Mouse (Mus musculus) lung, embryonic 16.5 days (tissue): Measurements from ENCODE around the gene Krtap4-16. TPM values are rescaled to one million over a fixed set of nuclear protein-coding genes. Genes with fewer than 3 reads are reported as not detected.
"Not testable (repeated sequence)": the region's sequence is repeated elsewhere in the genome, so short reads cannot be mapped to it uniquely, and the experiment has no call there.

Experiments
- ATAC-seq: fragments of 200-750 bp; cut with Nextera tagmentation; 2 replicates; pipeline ENCODE4 v1.8.0; 2017; ENCODE audit warnings: low read depth, mild to moderate bottlenecking, moderate library complexity
- H3K27ac ChIP-seq: fragments of 300-500 bp; sonication (generic); 2 replicates; pipeline ENCODE4 v1.5.1; 2014; ENCODE audit warnings: mild to moderate bottlenecking, control low read depth, low read length
- H3K27me3 ChIP-seq: fragments of 300-500 bp; sonication (generic); 2 replicates; pipeline ENCODE4 v1.6.1; 2014; ENCODE audit warnings: low read depth, low read length, mixed read lengths; ENCODE audit not compliant: control insufficient read depth, insufficient read depth
- H3K36me3 ChIP-seq: fragments of 300-500 bp; sonication (generic); 2 replicates; pipeline ENCODE4 v1.6.1; 2014; ENCODE audit warnings: low read length; ENCODE audit not compliant: control insufficient read depth, insufficient read depth
- H3K4me1 ChIP-seq: fragments of 300-500 bp; sonication (generic); replicated peaks from 2 replicates; pipeline ENCODE4 v1.6.1; 2014; ENCODE audit warnings: low read length, mixed read lengths; ENCODE audit not compliant: control insufficient read depth, insufficient read depth
- H3K4me2 ChIP-seq: fragments of 300-500 bp; sonication (generic); 2 replicates; pipeline ENCODE4 v1.6.1; 2014; ENCODE audit warnings: low read depth, low read length, control low read depth
- H3K4me3 ChIP-seq: fragments of 300-500 bp; sonication (generic); 2 replicates; pipeline ENCODE4 v1.5.1; 2014; ENCODE audit warnings: mild to moderate bottlenecking, low read length, control low read depth
- H3K9ac ChIP-seq: fragments of 300-500 bp; sonication (generic); 2 replicates; pipeline ENCODE4 v1.6.1; 2014; ENCODE audit warnings: low read length, control low read depth
- H3K9me3 ChIP-seq: fragments of 300-500 bp; sonication (generic); 2 replicates; pipeline ENCODE4 v1.6.1; 2016; ENCODE audit warnings: low read length; ENCODE audit not compliant: control insufficient read depth
- WGBS: fragments of 180-500 bp; shearing (Covaris S2); extraction: QIAGEN DNeasy Blood & Tissue Kit; methylation state at CpG from one replicate; pipeline ENCODE4 v1.1.7; 2014; 5-methylcytosine and 5-hydroxymethylcytosine counted together
- polyA plus RNA-seq: library from polyadenylated mRNA; unstranded; fragments of >200 nt; fragmentation: Nextera tagmentation; extraction: Ambion mirVana; gene quantifications from 2 replicates; pipeline ENCODE4 v1.2.1, GENCODE M21; 2015

Krtap4-16 gene
- polyA plus RNA-seq, 1 experiment from 2014 or later = not detected

DNA sequence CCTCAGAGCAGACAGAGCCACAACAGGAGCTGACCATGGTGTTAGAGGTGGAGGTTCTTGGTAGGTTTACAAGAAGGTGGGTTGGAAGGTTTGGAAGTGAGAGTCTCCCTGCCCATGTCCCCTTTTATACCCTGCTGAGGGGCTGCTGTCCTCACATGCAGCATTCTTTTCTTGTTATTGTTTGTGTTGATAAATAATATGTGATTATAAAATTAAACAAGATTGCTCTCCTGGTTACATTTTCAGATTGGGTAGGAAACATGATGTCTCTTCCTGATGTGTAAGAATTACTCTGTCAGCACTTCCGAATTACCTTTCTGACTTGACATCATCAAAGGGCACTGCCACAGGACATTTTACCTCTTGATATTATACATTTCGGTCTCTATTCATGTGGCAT is 35.8 kb downstream of the Krtap4-16 start, which contains the start of gene Gm11564:
Gene Gm11564 (minus strand): TSS at position 101 of the 400 bp plus-strand sequence.
- H3K27me3 ChIP-seq, ATAC-seq, H3K4me2 ChIP-seq, H3K9ac ChIP-seq, H3K36me3 ChIP-seq, H3K4me3 ChIP-seq, H3K27ac ChIP-seq, H3K4me1 ChIP-seq, H3K9me3 ChIP-seq: not testable (repeated sequence)
- WGBS = 81% methylated on average over 2 of the region's 2 CpGs

DNA sequence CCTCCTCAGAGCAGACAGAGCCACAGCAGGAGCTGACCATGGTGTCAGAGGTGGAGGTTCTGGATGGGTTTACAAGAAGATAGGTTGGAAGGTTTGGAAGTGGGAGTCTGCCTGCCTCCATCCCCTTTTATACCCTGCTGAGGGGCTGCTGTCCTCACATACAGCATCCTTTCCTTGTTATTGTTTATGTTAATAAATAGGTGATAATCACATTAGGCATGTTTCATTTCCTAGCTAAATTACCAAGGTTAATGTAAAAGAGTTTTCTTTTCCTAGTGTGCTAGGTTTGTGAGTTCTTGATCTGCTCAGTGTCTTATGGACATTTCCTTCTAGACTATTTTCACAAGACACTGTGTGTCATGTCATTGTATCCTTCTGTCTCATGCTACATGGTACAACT is 41.6 kb downstream of the Krtap4-16 start, which contains the start of gene Krtap4-13:
Gene Krtap4-13 (minus strand): TSS at position 101 of the 400 bp plus-strand sequence.
- H3K36me3 ChIP-seq, H3K9me3 ChIP-seq, H3K27ac ChIP-seq, H3K9ac ChIP-seq, ATAC-seq, H3K4me2 ChIP-seq, H3K4me3 ChIP-seq, H3K4me1 ChIP-seq, H3K27me3 ChIP-seq: not testable (repeated sequence)

DNA sequence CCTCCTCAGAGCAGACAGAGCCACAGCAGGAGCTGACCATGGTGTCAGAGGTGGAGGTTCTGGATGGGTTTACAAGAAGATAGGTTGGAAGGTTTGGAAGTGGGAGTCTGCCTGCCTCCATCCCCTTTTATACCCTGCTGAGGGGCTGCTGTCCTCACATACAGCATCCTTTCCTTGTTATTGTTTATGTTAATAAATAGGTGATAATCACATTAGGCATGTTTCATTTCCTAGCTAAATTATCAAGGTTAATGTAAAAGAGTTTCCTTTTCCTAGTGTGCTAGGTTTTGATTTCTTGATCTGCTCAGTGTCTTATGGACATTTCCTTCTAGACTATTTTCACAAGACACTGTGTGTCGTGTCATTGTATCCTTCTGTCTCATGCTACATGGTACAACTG is 47.1 kb downstream of the Krtap4-16 start, which contains the start of gene Gm11554:
Gene Gm11554 (minus strand): TSS at position 101 of the 400 bp plus-strand sequence.
- no CpG with 5 or more reads among the region's 1 CpGs for WGBS

More for the DNA sequence above, 47.1 kb downstream of the Krtap4-16 start, which contains the start of gene Gm11554:
- H3K9me3 ChIP-seq, H3K36me3 ChIP-seq, H3K27ac ChIP-seq, H3K4me1 ChIP-seq, ATAC-seq, H3K4me2 ChIP-seq, H3K4me3 ChIP-seq, H3K9ac ChIP-seq, H3K27me3 ChIP-seq: not testable (repeated sequence)

Other genes with a start within 250 kb of the Krtap4-16 start
- gene Gm11938, start 248.3 kb downstream of the Krtap4-16 start, polyA plus RNA-seq = not detected in 2 replicates
- not detected in 2 replicates for gene Gm11937, start 241.4 kb downstream of the Krtap4-16 start, polyA plus RNA-seq
- not detected in 2 replicates for gene Krtap2-4, start 236.8 kb downstream of the Krtap4-16 start, polyA plus RNA-seq
- gene Gm11562, start 231.2 kb downstream of the Krtap4-16 start, polyA plus RNA-seq = not detected in 2 replicates
- not detected in 2 replicates for gene Krtap4-1, start 223.4 kb downstream of the Krtap4-16 start, polyA plus RNA-seq
- not detected in 2 replicates for gene Krtap4-2, start 216.5 kb downstream of the Krtap4-16 start, polyA plus RNA-seq
- not detected in 2 replicates for gene Krtap4-7, start 207.5 kb downstream of the Krtap4-16 start, polyA plus RNA-seq
- not detected in 2 replicates for gene Gm11555, start 201.4 kb downstream of the Krtap4-16 start, polyA plus RNA-seq
- not detected in 2 replicates for gene Gm11563, start 192.6 kb downstream of the Krtap4-16 start, polyA plus RNA-seq
- not detected in 2 replicates for gene Krtap4-6, start 185.6 kb downstream of the Krtap4-16 start, polyA plus RNA-seq
- gene Gm14190, start 160.9 kb downstream of the Krtap4-16 start, polyA plus RNA-seq = not detected in 2 replicates
- gene Gm14180, start 117.3 kb downstream of the Krtap4-16 start, polyA plus RNA-seq = not detected in 2 replicates
- not detected in 2 replicates for gene Gm11595, start 78.7 kb downstream of the Krtap4-16 start, polyA plus RNA-seq
- gene Krtap4-8, start 70.9 kb downstream of the Krtap4-16 start, polyA plus RNA-seq = not detected in 2 replicates
- not detected in 2 replicates for gene Krtap4-9, start 66.4 kb downstream of the Krtap4-16 start, polyA plus RNA-seq
- gene Gm11596, start 58.1 kb downstream of the Krtap4-16 start, polyA plus RNA-seq = not detected in 2 replicates
- not detected in 2 replicates for gene Gm11569, start 52.7 kb downstream of the Krtap4-16 start, polyA plus RNA-seq
- gene Gm11554, start 47.2 kb downstream of the Krtap4-16 start, polyA plus RNA-seq = not detected in 2 replicates
- gene Krtap4-13, start 41.7 kb downstream of the Krtap4-16 start, polyA plus RNA-seq = not detected in 2 replicates
- gene Gm11564, start 35.9 kb downstream of the Krtap4-16 start, polyA plus RNA-seq = not detected in 2 replicates
- gene 2300003K06Rik, start 13.5 kb downstream of the Krtap4-16 start, polyA plus RNA-seq = not detected in 2 replicates
- gene Gm11568, start 6.3 kb upstream of the Krtap4-16 start, polyA plus RNA-seq = not detected in 2 replicates
- gene Gm11559, start 12.9 kb upstream of the Krtap4-16 start, polyA plus RNA-seq = not detected in 2 replicates
- not detected in 2 replicates for gene Krtap9-1, start 21.8 kb upstream of the Krtap4-16 start, polyA plus RNA-seq
- gene Gm11567, start 27.6 kb upstream of the Krtap4-16 start, polyA plus RNA-seq = not detected in 2 replicates
- not detected in 2 replicates for gene Krtap31-1, start 56.3 kb upstream of the Krtap4-16 start, polyA plus RNA-seq
- gene Gm11565, start 63.1 kb upstream of the Krtap4-16 start, polyA plus RNA-seq = not detected in 2 replicates
- not detected in 2 replicates for gene Krtap31-2, start 84.7 kb upstream of the Krtap4-16 start, polyA plus RNA-seq
- not detected in 2 replicates for gene Krtap9-5, start 96.9 kb upstream of the Krtap4-16 start, polyA plus RNA-seq
- not detected in 2 replicates for gene Krtap29-1, start 127.4 kb upstream of the Krtap4-16 start, polyA plus RNA-seq
- gene Krtap16-1, start 135.0 kb upstream of the Krtap4-16 start, polyA plus RNA-seq = not detected in 2 replicates
- 0.83 and 1.2 TPM in 2 replicates for gene Krtap17-1, start 142.4 kb upstream of the Krtap4-16 start, polyA plus RNA-seq
- not detected in 2 replicates for gene Krt33a, start 164.6 kb upstream of the Krtap4-16 start, polyA plus RNA-seq
- gene Krt33b, start 178.3 kb upstream of the Krtap4-16 start, polyA plus RNA-seq = not detected in 2 replicates
- gene Krt34, start 189.9 kb upstream of the Krtap4-16 start, polyA plus RNA-seq = 0.21 and 0.44 TPM in 2 replicates
- 0.10 and 0.21 TPM in 2 replicates for gene Krt31, start 198.9 kb upstream of the Krtap4-16 start, polyA plus RNA-seq
- gene Krt32, start 236.6 kb upstream of the Krtap4-16 start, polyA plus RNA-seq = not detected in 2 replicates
- not detected in 2 replicates for gene Krt35, start 244.6 kb upstream of the Krtap4-16 start, polyA plus RNA-seq